Mouse (Mus musculus) spleen, adult 12 weeks (tissue): ENCODE results near the gene Brd3.
A peak's percentile ranks its signal among the peaks of the same experiment; 100 is the strongest.
"Not testable (repeated sequence)": the region's sequence is repeated elsewhere in the genome, so short reads cannot be mapped to it uniquely, and the experiment has no call there.

Experiments used
- DNase-seq: peaks from one replicate; pipeline ENCODE4 v3.0.0; 2022; ENCODE audit warnings: low spot score

The Brd3 gene

GRCm38 (mm10) chr2:27510706-27511105, 3.2 kb upstream of the Brd3 start:
- DNase-seq: no peak

DNA sequence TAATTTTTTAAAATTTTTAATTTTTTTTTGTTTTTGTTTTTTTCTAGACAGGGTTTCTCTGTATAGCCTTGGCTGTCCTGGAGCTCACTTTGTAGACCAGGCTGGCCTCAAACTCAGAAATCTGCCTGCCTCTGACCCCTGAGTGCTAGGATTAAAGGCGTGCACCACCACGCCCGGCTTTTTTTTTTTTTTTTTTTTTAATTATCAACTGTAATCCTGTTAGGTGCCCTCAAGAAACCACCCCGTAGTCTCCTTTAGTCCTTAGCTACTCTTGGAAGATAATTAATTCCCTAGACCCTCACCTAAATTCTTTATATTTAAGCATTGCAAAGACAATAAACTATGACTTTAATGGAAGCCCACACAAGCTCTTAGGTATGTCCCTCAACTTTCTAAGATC, 804 bp downstream of the Brd3 start:
- DNase-seq: not testable (repeated sequence)

- DNase-seq: no peak
Measured at GRCm38 (mm10) chr2:27505539-27505938, 1.9 kb downstream of the Brd3 start.

DNA sequence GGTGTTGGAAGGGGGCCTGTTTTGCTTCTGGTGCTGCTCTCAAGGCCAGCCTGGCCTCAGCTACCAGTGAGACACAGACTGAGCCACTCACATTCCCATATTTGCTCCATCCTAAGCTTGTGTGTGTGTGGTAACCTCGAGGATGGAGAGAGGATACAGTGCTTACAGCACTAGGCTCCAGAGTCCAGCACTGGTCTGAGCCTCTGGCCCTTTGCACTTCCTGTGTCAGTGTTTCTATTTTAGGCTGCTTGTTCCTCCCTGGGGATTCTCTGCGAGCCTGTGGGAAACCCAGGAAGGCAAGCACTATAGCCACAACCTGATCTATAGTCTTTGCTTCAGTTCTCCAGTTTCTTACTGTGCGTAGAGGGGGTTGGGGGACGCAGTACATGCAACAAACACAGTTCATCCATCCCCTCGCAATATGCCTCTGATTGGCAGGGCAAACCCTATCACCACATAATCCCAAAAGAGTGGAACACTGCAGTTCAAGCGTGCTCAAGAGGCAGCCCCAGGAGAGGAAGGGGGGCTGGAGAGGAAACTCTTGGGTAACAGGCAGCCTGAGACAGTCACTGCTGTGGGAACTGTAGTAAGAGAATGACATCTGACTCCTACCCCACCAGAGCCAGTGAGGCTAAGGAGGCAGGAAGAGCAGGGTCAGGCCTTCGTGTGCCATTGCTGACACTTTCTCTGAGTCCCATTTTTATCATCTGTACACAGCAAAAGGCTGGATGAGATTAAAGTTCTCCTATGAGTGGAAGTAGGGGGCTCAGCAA, 3.2 kb downstream of the Brd3 start:
- no peak for DNase-seq

- DNase-seq: no peak
Measured at GRCm38 (mm10) chr2:27496391-27497028, 11.0 kb downstream of the Brd3 start.

GRCm38 (mm10) chr2:27493971-27494370, 13.5 kb downstream of the Brd3 start:
- no peak for DNase-seq

DNA sequence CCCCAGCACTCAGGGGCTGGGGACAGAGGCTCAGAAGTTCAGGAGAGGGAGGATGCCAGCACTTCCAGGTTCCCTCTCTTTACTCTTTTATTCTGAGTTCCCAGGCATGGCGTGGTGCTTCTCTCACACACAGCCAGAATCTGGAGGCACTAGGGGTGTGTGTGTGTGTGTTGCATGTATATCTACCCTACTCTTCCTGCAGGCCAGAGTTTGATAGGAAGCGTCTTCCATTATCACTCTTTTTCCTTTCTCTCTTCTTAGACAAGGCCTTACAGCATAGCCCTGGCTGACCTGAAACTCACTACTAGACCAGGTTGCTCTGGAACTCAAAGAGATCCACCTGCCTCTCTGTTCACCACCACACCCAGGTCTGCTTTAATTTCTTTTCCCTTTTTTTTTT, 16.5 kb downstream of the Brd3 start:
- no peak for DNase-seq

GRCm38 (mm10) chr2:27488362-27488761, 19.1 kb downstream of the Brd3 start:
- no peak for DNase-seq

DNA sequence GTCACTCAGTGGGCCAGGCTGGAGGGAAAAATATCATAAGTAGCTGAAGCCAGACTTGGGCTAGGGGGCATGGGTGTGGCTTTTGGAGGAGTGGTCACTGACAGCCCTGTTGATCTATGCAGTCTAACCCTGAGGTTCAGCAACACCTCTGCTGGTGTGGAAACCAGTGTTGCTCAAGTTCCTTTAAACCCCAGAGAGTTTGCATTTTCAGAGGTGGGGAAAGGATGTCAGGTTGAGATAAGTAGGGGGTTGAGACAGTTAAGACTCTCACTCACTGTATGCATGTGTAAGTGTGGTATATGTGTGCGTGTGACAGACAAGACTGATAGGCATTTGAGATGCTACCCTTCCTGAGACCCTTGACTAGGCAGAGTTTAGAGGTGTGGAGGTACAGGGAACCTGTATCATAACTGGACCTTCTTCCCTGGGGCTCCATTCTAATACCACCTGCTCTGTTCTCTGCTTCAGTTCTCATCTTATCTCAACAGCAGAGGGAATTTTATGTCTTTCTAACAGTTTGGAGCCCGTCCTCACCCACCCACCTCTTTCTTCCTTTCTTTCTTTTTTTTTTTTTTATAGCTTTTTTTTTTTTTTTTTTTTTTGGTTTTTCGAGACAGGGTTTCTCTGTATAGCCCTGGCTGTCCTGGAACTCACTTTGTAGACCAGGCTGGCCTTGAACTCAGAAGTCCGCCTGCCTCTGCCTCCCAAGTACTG, 20.0 kb downstream of the Brd3 start:
- no peak for DNase-seq

GRCm38 (mm10) chr2:27486725-27487124, 20.7 kb downstream of the Brd3 start:
- no peak for DNase-seq

DNA sequence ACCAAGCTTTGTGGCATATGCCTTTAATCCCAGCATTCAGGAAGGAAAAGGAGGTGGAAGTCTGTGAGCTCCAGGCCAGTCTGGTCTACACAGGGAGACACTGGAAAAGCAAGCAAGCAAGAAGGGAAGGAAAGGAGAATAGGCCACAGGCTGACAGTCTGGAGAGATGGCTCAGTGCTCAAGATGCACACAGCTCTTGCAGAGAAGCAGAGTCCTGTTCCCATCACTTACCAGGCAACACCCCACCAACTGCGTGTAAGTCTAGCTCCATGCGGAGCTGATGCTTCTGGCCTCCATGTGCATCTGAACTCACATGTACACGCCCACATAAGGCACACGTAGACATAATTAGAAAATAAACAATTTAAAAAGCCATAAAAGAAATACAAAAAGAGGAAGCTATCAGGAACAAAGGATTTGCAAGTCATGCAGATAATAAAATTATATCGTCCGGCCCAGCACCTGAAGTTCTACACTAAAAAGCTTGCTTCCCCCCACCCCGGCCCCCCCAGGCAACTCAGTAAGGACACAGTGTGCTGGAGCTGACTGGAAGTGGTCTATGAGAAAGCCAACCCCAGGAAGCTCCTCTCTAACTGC, 25.1 kb downstream of the Brd3 start:
- no peak for DNase-seq

- no peak for DNase-seq
Measured at GRCm38 (mm10) chr2:27480367-27480766, 27.1 kb downstream of the Brd3 start.

GRCm38 (mm10) chr2:27479821-27480220, 27.6 kb downstream of the Brd3 start:
- DNase-seq: no peak

GRCm38 (mm10) chr2:27476303-27477192, 30.9 kb downstream of the Brd3 start:
- no peak for DNase-seq

- peak; percentile 78 for DNase-seq
Measured at GRCm38 (mm10) chr2:27475495-27476302, 31.8 kb downstream of the Brd3 start.

DNA sequence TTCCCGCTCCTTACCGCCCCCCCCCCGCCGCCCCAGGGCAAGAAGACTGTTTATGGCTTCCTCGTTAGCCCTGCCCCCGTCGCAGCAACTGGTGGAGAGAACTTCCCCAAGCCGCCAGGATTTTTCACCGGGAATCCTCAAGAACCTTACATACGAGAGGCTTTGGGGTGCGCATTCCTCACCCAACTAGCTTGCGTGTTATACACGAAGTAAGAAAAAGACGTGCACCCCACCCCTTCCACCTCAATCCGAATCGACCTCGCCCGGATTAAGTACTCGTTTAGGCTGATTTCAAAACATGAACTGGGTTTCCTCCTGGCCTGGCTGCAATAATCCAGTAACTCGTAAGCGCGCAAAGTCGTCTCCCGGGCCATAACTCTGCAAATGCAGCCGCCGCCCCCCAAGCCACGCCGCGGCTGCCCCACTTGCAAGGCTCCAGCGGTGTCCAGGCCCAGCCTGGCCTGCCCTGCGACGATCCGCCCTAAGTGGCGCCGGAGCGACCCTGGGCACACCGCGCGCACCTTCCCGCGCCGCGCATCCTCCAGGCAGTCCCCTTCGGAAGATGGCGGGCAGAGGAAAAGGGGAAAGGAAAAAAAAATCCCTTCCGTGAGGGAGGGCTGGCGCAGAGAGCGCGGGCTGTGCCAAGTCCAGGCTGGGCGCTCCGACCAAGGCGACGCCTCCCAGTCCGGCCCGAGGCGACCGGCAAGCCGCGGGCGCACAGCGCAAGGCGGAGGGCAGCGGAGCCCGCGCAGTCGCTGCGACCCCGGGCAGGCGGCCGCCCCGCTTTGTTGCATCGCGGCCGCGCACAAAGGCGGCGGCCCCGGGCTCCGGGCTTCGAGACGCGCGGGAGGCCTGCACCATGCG, 32.6 kb downstream of the Brd3 start:
- peak; percentile 23 for DNase-seq

DNA sequence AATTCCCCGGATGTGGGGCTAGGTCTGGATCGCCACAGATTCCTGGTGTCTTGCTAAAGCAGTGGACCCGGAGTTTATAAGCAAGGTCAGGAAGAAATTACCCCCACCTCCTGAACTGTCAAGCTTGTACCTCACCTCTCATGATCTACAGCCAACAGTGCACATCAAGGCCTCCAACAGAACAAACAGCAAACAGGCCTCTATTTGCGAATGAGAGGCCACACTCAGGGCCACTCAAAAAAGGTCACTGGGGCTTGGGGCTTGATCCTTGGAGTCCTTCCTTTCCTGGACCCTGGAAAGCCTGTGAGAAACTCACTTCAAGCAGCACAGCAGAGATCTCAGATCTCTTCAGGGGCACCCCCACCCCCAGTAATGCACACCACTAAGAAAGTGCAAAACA, 33.6 kb downstream of the Brd3 start:
- DNase-seq: no peak

- no peak for DNase-seq
Measured at GRCm38 (mm10) chr2:27473061-27473765, 34.2 kb downstream of the Brd3 start.

GRCm38 (mm10) chr2:27471170-27471584, 36.3 kb downstream of the Brd3 start:
- no peak for DNase-seq
